Mouse (Mus musculus): Measurements from ENCODE around the gene Ppfibp1.

- no peak for TF ChIP-seq CTCF (IDR thresholded peaks at IDR 0.05)
- no peak for TF ChIP-seq EP300 (IDR thresholded peaks at IDR 0.05)
These were observed 111.5 kb downstream of the Ppfibp1 start for GRCm38 (mm10) chr6:146999755-147000154.
